In genomic region chr7:83976413-83976958, GRCm38 (mm10) we compare ENCODE assay signal across 12 mouse cellular contexts.
"Had no signal": no experiment of that assay in that cellular context is flagged by ENCODE, and none has a peak within 500 bp of the region (broad histone marks: within the 10 kb centered on the region; RNA-seq: fewer than 3 reads in every experiment).

No protein-coding gene starts in this region.

- H3K4me1 ChIP-seq: liver, embryonic 12.5 days; midbrain, embryonic 10.5 days; neural tube, embryonic 12.5 days had no signal

- ATAC-seq: liver, embryonic 12.5 days had no signal

- H3K9ac ChIP-seq: limb, embryonic 15.5 days; liver, embryonic 12.5 days; lung, embryonic 15.5 days; neural tube, embryonic 12.5 days had no signal

- H3K27ac ChIP-seq: limb, embryonic 15.5 days; liver, embryonic 12.5 days; lung, embryonic 15.5 days; midbrain, embryonic 10.5 days; neural tube, embryonic 12.5 days had no signal

- H3K4me2 ChIP-seq: limb, embryonic 15.5 days; liver, embryonic 12.5 days; lung, embryonic 15.5 days; neural tube, embryonic 12.5 days had no signal

- H3K9me3 ChIP-seq: limb, embryonic 15.5 days; liver, embryonic 12.5 days; lung, embryonic 15.5 days; midbrain, embryonic 10.5 days; neural tube, embryonic 12.5 days had no signal

- DNase-seq: kidney, adult 8-10 months; kidney, postnatal 36 days; layer of hippocampus, adult 9-11 months; layer of hippocampus, postnatal 36 days; midbrain, embryonic 14.5 days; right cerebral cortex, postnatal 25 days; thymus, postnatal 36 days had no signal

- H3K27me3 ChIP-seq: limb, embryonic 15.5 days; liver, embryonic 12.5 days; lung, embryonic 15.5 days; neural tube, embryonic 12.5 days had no signal

- H3K36me3 ChIP-seq: limb, embryonic 15.5 days; liver, embryonic 12.5 days; lung, embryonic 15.5 days; midbrain, embryonic 10.5 days; neural tube, embryonic 12.5 days had no signal

- H3K4me3 ChIP-seq: limb, embryonic 15.5 days; liver, embryonic 12.5 days; lung, embryonic 15.5 days; midbrain, embryonic 10.5 days; neural tube, embryonic 12.5 days had no signal
